Mouse (Mus musculus): ENCODE measurements at regions not wholly inside any gene's neighbourhood (a gene's known extent, or its start where the extent isn't known, plus 50 kb on each side); places are given as distances from the start of the nearest gene placed in this dataset.

- DNase-seq (ENCODE audit: low spot score), result peak; percentile 32
- WGBS, result 35% methylated on average over 9 of the region's 9 CpGs
- no peaks in the 10 kb centered on the region for H3K4me1 ChIP-seq (ENCODE audit: insufficient read depth, low read depth, low read length)
Observed at GRCm38 (mm10) chr6:140229295-140229694, 188.0 kb upstream of the Plcz1 start.

GRCm38 (mm10) chr6:140228741-140229140, 187.5 kb upstream of the Plcz1 start:
- H3K9ac ChIP-seq (replicated peaks; ENCODE audit: low read depth), result no peak overlapping the region
- DNase-seq (ENCODE audit: low spot score) (no peak), ATAC-seq (no peak)
- no peak overlapping the region for H3K27ac ChIP-seq (ENCODE audit: low read length)
- H3K9me3 ChIP-seq (ENCODE audit: low read length), result no peaks in the 10 kb centered on the region
- H3K36me3 ChIP-seq (ENCODE audit: insufficient read depth, low read length), result no peaks in the 10 kb centered on the region
- TF ChIP-seq EP300 (IDR thresholded peaks at IDR 0.05) (no peak), CTCF (IDR thresholded peaks at IDR 0.05) (no peak)
- no peak overlapping the region for H3K4me2 ChIP-seq (replicated peaks; ENCODE audit: low read depth, low read length)
- H3K4me1 ChIP-seq (ENCODE audit: insufficient read depth, low read depth, low read length), result no peaks in the 10 kb centered on the region
- 68% methylated on average over 7 of the region's 7 CpGs for WGBS
- no peak overlapping the region for H3K4me3 ChIP-seq (ENCODE audit: low read depth, low read length)
- H3K27me3 ChIP-seq (replicated peaks; ENCODE audit: insufficient read depth, low read length), result no peaks in the 10 kb centered on the region

More at GRCm38 (mm10) chr6:140229295-140229694, 188.0 kb upstream of the Plcz1 start:
- Histone ChIP-seq H3K4me3 (ENCODE audit: low read depth, low read length) (no peak overlapping the region), H3K27ac (ENCODE audit: low read length) (no peak overlapping the region), H3K36me3 (ENCODE audit: insufficient read depth, low read length) (no peaks in the 10 kb centered on the region), H3K9ac (replicated peaks; ENCODE audit: low read depth) (no peak overlapping the region), H3K9me3 (ENCODE audit: low read length) (no peaks in the 10 kb centered on the region), H3K27me3 (replicated peaks; ENCODE audit: insufficient read depth, low read length) (no peaks in the 10 kb centered on the region), H3K4me2 (replicated peaks; ENCODE audit: low read depth, low read length) (no peak overlapping the region)
- ATAC-seq, result no peak
- no peak for TF ChIP-seq EP300 (IDR thresholded peaks at IDR 0.05)
- no peak for TF ChIP-seq CTCF (IDR thresholded peaks at IDR 0.05)

- Histone ChIP-seq H3K9ac (replicated peaks; ENCODE audit: low read depth) (no peak overlapping the region), H3K27me3 (replicated peaks; ENCODE audit: insufficient read depth, low read length) (no peaks in the 10 kb centered on the region), H3K9me3 (ENCODE audit: low read length) (no peaks in the 10 kb centered on the region), H3K36me3 (ENCODE audit: insufficient read depth, low read length) (no peaks in the 10 kb centered on the region), H3K4me3 (ENCODE audit: low read depth, low read length) (no peak overlapping the region), H3K4me1 (ENCODE audit: insufficient read depth, low read depth, low read length) (no peaks in the 10 kb centered on the region), H3K4me2 (replicated peaks; ENCODE audit: low read depth, low read length) (no peak overlapping the region), H3K27ac (ENCODE audit: low read length) (no peak overlapping the region)
- no peak for DNase-seq (ENCODE audit: low spot score)
- ATAC-seq, result no peak
- WGBS, result 69% methylated on average over 1 of the region's 1 CpGs
- TF ChIP-seq CTCF (IDR thresholded peaks at IDR 0.05) (no peak), EP300 (IDR thresholded peaks at IDR 0.05) (no peak)
Observed at GRCm38 (mm10) chr6:140222534-140223324, 181.5 kb upstream of the Plcz1 start.

GRCm38 (mm10) chr6:140221653-140222272, 180.5 kb upstream of the Plcz1 start:
- H3K4me2 ChIP-seq (replicated peaks; ENCODE audit: low read depth, low read length), result no peak overlapping the region
- no peaks in the 10 kb centered on the region for H3K9me3 ChIP-seq (ENCODE audit: low read length)
- ATAC-seq, result no peak
- H3K4me3 ChIP-seq (ENCODE audit: low read depth, low read length), result no peak overlapping the region
- TF ChIP-seq EP300 (IDR thresholded peaks at IDR 0.05) (no peak), CTCF (IDR thresholded peaks at IDR 0.05) (no peak)
- H3K27ac ChIP-seq (ENCODE audit: low read length), result no peak overlapping the region
- no peaks in the 10 kb centered on the region for H3K4me1 ChIP-seq (ENCODE audit: insufficient read depth, low read depth, low read length)
- H3K36me3 ChIP-seq (ENCODE audit: insufficient read depth, low read length), result no peaks in the 10 kb centered on the region
- no peak overlapping the region for H3K9ac ChIP-seq (replicated peaks; ENCODE audit: low read depth)
- DNase-seq (ENCODE audit: low spot score), result no peak
- 54% methylated on average over 5 of the region's 5 CpGs for WGBS
- no peaks in the 10 kb centered on the region for H3K27me3 ChIP-seq (replicated peaks; ENCODE audit: insufficient read depth, low read length)

- H3K36me3 ChIP-seq (ENCODE audit: insufficient read depth, low read length), result no peaks in the 10 kb centered on the region
- H3K4me3 ChIP-seq (ENCODE audit: low read depth, low read length), result no peak overlapping the region
- 83% methylated on average over 10 of the region's 10 CpGs for WGBS
- H3K27ac ChIP-seq (ENCODE audit: low read length), result no peak overlapping the region
- H3K9me3 ChIP-seq (ENCODE audit: low read length), result no peaks in the 10 kb centered on the region
- DNase-seq (ENCODE audit: low spot score) (no peak), ATAC-seq (no peak)
- H3K4me1 ChIP-seq (ENCODE audit: insufficient read depth, low read depth, low read length), result no peaks in the 10 kb centered on the region
- no peak overlapping the region for H3K4me2 ChIP-seq (replicated peaks; ENCODE audit: low read depth, low read length)
- no peak overlapping the region for H3K9ac ChIP-seq (replicated peaks; ENCODE audit: low read depth)
- no peaks in the 10 kb centered on the region for H3K27me3 ChIP-seq (replicated peaks; ENCODE audit: insufficient read depth, low read length)
- TF ChIP-seq EP300 (IDR thresholded peaks at IDR 0.05) (no peak), CTCF (IDR thresholded peaks at IDR 0.05) (no peak)
Observed at GRCm38 (mm10) chr6:140218789-140219188, 177.5 kb upstream of the Plcz1 start.

- Histone ChIP-seq H3K36me3 (ENCODE audit: insufficient read depth, low read length) (no peaks in the 10 kb centered on the region), H3K27me3 (replicated peaks; ENCODE audit: insufficient read depth, low read length) (no peaks in the 10 kb centered on the region), H3K9ac (replicated peaks; ENCODE audit: low read depth) (no peak overlapping the region), H3K27ac (ENCODE audit: low read length) (no peak overlapping the region), H3K4me1 (ENCODE audit: insufficient read depth, low read depth, low read length) (no peaks in the 10 kb centered on the region), H3K4me2 (replicated peaks; ENCODE audit: low read depth, low read length) (no peak overlapping the region), H3K9me3 (ENCODE audit: low read length) (no peaks in the 10 kb centered on the region), H3K4me3 (ENCODE audit: low read depth, low read length) (no peak overlapping the region)
- peak; percentile 26; the same call in 1 of the 2 replicates for TF ChIP-seq CTCF (IDR thresholded peaks at IDR 0.05)
- TF ChIP-seq EP300 (IDR thresholded peaks at IDR 0.05), result no peak
- WGBS, result 62% methylated on average over 2 of the region's 2 CpGs
- no peak for DNase-seq (ENCODE audit: low spot score)
- no peak for ATAC-seq
Observed at GRCm38 (mm10) chr6:140212403-140212802, 171.1 kb upstream of the Plcz1 start.

All from lung, postnatal 0 days (tissue).